Mouse (Mus musculus): Measurements from ENCODE around the gene St6galnac3. TPM values are rescaled to one million over a fixed set of nuclear protein-coding genes. Genes with fewer than 3 reads are reported as not detected.
"Not testable (repeated sequence)": the region's sequence is repeated elsewhere in the genome, so short reads cannot be mapped to it uniquely, and the experiment has no call there.

The St6galnac3 gene
- 22.7 and 25.3 TPM in 2 replicates for polyA plus RNA-seq (2015; fragmentation: Nextera tagmentation; extraction: Ambion mirVana)

DNA sequence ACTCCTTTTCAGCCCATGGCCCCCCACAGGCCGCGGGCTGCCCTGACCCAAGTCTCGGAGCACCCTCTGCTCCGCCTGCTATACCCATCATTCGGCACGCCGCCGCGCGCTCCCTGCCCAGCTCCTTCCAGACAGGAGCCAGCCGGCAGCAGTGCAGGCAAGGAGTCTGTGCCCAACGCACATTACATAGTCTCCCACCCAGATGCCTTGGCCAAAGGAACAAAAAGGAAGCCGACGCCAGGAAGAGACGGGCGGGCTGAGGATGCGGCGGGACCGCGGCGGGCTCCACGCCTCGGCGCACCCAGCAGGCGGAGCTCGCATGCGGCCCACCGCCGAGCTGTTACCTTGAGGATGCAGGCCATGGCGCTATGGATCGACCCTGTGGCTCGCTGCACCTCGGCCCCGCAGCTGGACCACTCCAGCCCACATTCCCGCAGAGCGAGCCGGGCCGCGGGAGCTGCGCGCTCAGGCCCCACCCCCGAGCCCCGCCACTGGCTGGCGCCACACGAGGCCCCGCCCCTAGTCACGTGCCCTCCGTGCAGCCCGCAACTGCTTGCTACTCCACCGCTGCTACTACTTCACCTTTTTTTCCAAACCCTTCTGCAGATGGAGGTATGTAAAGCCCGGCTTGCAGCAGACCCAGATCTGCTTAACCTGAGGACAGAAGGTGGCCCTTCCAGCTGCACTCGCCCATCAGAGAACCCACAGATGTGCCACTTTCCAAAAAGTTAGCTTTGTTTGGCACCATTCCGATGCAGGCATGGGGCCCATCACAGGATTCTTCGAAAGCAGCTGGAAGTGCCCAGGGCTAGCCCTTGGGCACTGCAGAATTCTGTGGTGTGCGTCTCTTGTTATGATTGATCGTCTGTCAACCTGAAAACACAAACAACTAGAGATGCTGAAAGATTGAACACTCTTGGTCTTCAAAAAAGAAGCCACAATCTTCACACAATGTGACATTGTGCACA is at the start of gene St6galnac3:
St6galnac3 (minus strand) TSS at position 474 of the 968 bp plus-strand sequence.
- H3K9ac ChIP-seq, result peak within 1 kb of the TSS; percentile 76
- H3K4me3 ChIP-seq, result peak within 1 kb of the TSS; percentile 77
- 2% methylated on average over 56 of the region's 56 CpGs for WGBS
- H3K4me1 ChIP-seq, result peaks cover 21% of the 10 kb centered on the region
- H3K36me3 ChIP-seq (replicated peaks), result no peaks in the 10 kb centered on the region
- H3K27ac ChIP-seq, result peak within 1 kb of the TSS; percentile 88
- peak within 1 kb of the TSS; percentile 93 for H3K4me2 ChIP-seq
- H3K27me3 ChIP-seq (replicated peaks), result 0 out of 2 replicates have a peak, but pooled peaks cover 3% of the 10 kb centered on the region
- H3K9me3 ChIP-seq, result no peaks in the 10 kb centered on the region
- peak; percentile 99 for ATAC-seq (replicated peaks)

DNA sequence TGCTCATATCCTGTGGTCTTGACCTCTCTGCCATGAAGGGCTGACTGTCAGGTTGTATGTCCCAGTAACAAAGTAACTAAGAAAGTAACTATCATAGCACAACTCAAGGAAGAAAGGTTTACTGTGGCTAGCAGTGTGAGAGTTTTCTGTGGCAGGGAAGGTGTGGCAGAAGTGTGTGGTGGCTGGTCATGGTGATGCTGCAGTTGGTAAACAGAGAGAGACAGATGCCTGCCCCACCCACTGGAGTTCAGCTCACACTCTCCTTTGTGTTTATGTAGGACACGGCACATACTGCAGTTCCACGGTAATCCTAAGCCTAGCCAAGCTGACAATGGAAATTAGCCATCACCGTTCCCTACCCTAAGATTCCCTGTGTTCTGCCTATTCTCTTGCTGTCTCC is 49.6 kb upstream of the St6galnac3 start:
- Histone ChIP-seq H3K27ac (no peak overlapping the region), H3K4me3 (no peak overlapping the region), H3K4me2 (no peak overlapping the region), H3K27me3 (replicated peaks) (no peaks in the 10 kb centered on the region), H3K9ac (no peak overlapping the region), H3K9me3 (no peaks in the 10 kb centered on the region), H3K36me3 (replicated peaks) (no peaks in the 10 kb centered on the region), H3K4me1 (no peaks in the 10 kb centered on the region)
- ATAC-seq (replicated peaks), result no peak
- WGBS, result 85% methylated on average over 3 of the region's 3 CpGs

- Histone ChIP-seq H3K27me3 (replicated peaks) (no peaks in the 10 kb centered on the region), H3K4me1 (no peaks in the 10 kb centered on the region), H3K4me2 (no peak overlapping the region), H3K9ac (no peak overlapping the region), H3K9me3 (no peaks in the 10 kb centered on the region), H3K36me3 (replicated peaks) (no peaks in the 10 kb centered on the region), H3K27ac (no peak overlapping the region), H3K4me3 (no peak overlapping the region)
- no peak for ATAC-seq (replicated peaks)
- WGBS, result 83% methylated on average over 4 of the region's 4 CpGs
These were observed 46.5 kb upstream of the St6galnac3 start for GRCm38 (mm10) chr3:153771479-153771878.

- 62% methylated on average over 7 of the region's 7 CpGs for WGBS
- H3K4me3 ChIP-seq, result no peak overlapping the region
These were observed 45.6 kb upstream of the St6galnac3 start for GRCm38 (mm10) chr3:153770573-153770972.

GRCm38 (mm10) chr3:153769220-153769619 is 44.2 kb upstream of the St6galnac3 start:
- no peak overlapping the region for H3K4me2 ChIP-seq
- H3K9ac ChIP-seq, result no peak overlapping the region
- no peaks in the 10 kb centered on the region for H3K9me3 ChIP-seq
- no peak overlapping the region for H3K27ac ChIP-seq
- no peaks in the 10 kb centered on the region for H3K4me1 ChIP-seq
- ATAC-seq (replicated peaks), result no peak
- 91% methylated on average over 5 of the region's 5 CpGs for WGBS
- no peaks in the 10 kb centered on the region for H3K36me3 ChIP-seq (replicated peaks)
- H3K4me3 ChIP-seq, result no peak overlapping the region
- H3K27me3 ChIP-seq (replicated peaks), result no peaks in the 10 kb centered on the region

More at GRCm38 (mm10) chr3:153770573-153770972, 45.6 kb upstream of the St6galnac3 start:
- no peak for ATAC-seq (replicated peaks)
- Histone ChIP-seq H3K9me3 (no peaks in the 10 kb centered on the region), H3K9ac (no peak overlapping the region), H3K4me2 (no peak overlapping the region), H3K27me3 (replicated peaks) (no peaks in the 10 kb centered on the region), H3K36me3 (replicated peaks) (no peaks in the 10 kb centered on the region), H3K27ac (no peak overlapping the region), H3K4me1 (no peaks in the 10 kb centered on the region)

DNA sequence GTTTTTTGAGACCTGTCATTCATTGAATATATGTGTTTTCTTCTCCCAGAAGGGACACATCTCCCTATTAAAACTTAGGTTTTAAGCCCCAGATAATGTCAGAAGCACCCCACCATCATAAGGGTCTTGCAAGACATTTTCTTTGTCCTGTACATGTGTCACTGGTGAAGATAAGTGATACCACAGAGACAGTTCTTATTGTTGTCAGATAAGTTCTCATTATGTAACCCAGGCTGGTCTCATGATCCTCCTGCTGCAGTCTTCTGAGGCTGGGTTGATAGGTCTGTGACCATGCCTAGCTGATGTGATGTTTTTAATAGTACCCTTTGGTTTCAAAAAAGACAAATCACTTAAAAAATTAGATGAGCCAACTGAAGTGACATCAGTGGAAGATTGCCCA is 40.2 kb upstream of the St6galnac3 start:
- H3K9me3 ChIP-seq, result no peaks in the 10 kb centered on the region
- H3K27me3 ChIP-seq (replicated peaks), result no peaks in the 10 kb centered on the region
- no peak overlapping the region for H3K9ac ChIP-seq

GRCm38 (mm10) chr3:153764760-153765159 is 39.8 kb upstream of the St6galnac3 start:
- Histone ChIP-seq H3K36me3 (replicated peaks) (no peaks in the 10 kb centered on the region), H3K9me3 (no peaks in the 10 kb centered on the region), H3K9ac (no peak overlapping the region), H3K4me2 (no peak overlapping the region), H3K4me1 (no peaks in the 10 kb centered on the region), H3K4me3 (no peak overlapping the region), H3K27ac (no peak overlapping the region), H3K27me3 (replicated peaks) (no peaks in the 10 kb centered on the region)
- ATAC-seq (replicated peaks), result no peak
- WGBS, result 30% methylated on average over 5 of the region's 5 CpGs

More for the DNA sequence above, 40.2 kb upstream of the St6galnac3 start:
- no peak overlapping the region for H3K4me3 ChIP-seq
- H3K4me2 ChIP-seq, result no peak overlapping the region
- no peak overlapping the region for H3K27ac ChIP-seq
- H3K4me1 ChIP-seq, result no peaks in the 10 kb centered on the region
- no peaks in the 10 kb centered on the region for H3K36me3 ChIP-seq (replicated peaks)
- no peak for ATAC-seq (replicated peaks)

GRCm38 (mm10) chr3:153761171-153761570 is 36.2 kb upstream of the St6galnac3 start:
- H3K27ac ChIP-seq, result no peak overlapping the region
- no peak overlapping the region for H3K4me2 ChIP-seq
- no peaks in the 10 kb centered on the region for H3K4me1 ChIP-seq
- no peaks in the 10 kb centered on the region for H3K27me3 ChIP-seq (replicated peaks)
- no peaks in the 10 kb centered on the region for H3K9me3 ChIP-seq
- WGBS, result 84% methylated on average over 17 of the region's 17 CpGs
- no peak for ATAC-seq (replicated peaks)
- H3K9ac ChIP-seq, result no peak overlapping the region
- no peak overlapping the region for H3K4me3 ChIP-seq
- H3K36me3 ChIP-seq (replicated peaks), result no peaks in the 10 kb centered on the region

DNA sequence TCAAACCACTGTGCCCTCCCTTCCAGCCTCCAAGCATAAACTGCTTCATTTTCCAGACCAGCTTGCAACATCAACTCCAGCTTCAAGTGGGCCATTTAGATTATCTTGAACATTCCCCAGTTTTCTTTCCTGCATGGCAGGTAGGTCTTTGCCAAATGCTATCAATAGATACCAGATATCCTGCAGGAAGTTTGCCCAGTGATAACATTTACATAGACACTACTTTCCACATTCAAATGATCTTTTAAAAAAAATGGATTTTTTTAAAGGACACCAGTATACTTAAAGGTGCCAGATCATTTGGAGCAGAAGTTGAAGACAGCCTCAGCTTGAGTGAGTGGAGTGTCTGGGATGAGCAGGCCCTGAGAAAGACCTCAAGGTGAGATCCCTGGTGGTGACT is 34.3 kb upstream of the St6galnac3 start:
- no peaks in the 10 kb centered on the region for H3K27me3 ChIP-seq (replicated peaks)
- H3K4me2 ChIP-seq, result no peak overlapping the region
- no peak overlapping the region for H3K4me3 ChIP-seq
- no peaks in the 10 kb centered on the region for H3K9me3 ChIP-seq
- no peak overlapping the region for H3K9ac ChIP-seq
- H3K27ac ChIP-seq, result no peak overlapping the region
- no peak for ATAC-seq (replicated peaks)
- no peaks in the 10 kb centered on the region for H3K4me1 ChIP-seq
- no peaks in the 10 kb centered on the region for H3K36me3 ChIP-seq (replicated peaks)

DNA sequence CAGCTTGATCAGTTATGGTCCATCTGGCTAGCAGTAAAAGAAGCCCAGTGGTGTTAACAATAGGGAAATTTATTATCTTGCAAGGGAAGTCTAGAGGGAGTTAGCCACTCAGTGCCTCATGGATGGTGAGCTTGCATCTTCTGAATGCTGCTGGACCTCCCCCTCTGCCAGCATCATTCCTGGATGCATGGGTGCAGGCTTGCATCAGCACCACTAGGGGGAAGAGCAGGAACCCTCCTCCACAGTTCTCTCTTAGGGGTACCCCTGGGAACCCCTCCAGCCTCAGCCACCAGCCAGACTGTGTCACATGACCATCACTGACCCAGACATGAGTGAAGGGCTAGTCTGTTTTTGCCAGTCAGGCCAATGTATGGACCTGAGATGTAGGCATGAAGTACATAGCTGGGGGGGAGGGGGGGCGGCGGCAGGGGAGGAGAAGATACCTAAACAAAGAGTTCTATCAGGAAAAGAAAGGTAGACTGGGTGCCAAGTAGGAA is 31.6 kb upstream of the St6galnac3 start:
- Histone ChIP-seq H3K4me2 (no peak overlapping the region), H3K36me3 (replicated peaks) (no peaks in the 10 kb centered on the region), H3K27ac (no peak overlapping the region), H3K4me3 (no peak overlapping the region), H3K9me3 (no peaks in the 10 kb centered on the region), H3K4me1 (no peaks in the 10 kb centered on the region), H3K27me3 (replicated peaks) (no peaks in the 10 kb centered on the region), H3K9ac (no peak overlapping the region)
- WGBS, result 95% methylated on average over 2 of the region's 2 CpGs
- ATAC-seq (replicated peaks), result no peak

DNA sequence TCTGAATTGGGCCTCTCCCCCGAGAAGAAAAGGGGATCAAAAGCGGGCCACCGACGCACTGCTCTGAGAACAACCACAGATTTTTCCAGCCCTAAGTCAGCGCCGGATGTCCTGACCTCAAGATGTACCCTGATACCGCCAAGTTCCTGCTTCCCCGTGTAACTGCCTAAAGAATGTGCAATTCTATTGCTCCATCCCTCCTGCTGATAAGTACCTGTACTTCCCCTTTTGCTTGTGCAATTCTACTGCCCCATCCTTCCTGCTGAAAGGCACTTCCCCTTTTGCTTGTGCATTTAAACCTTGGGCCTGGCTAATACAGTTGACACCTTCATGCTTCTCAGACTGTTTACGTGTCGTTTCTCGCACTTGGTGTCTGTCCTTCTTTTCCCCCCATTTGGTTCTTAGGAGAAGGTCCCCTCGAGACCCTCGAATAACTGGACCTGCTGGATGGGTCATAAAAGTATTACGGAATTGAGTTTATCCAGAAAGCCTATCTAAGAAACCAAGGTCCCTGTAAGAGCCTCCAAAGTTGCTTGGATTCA is 30.9 kb upstream of the St6galnac3 start:
- ATAC-seq (replicated peaks); H3K4me3 ChIP-seq; H3K27ac ChIP-seq; H3K4me2 ChIP-seq; H3K9ac ChIP-seq; H3K36me3 ChIP-seq (replicated peaks); H3K27me3 ChIP-seq (replicated peaks); H3K4me1 ChIP-seq; H3K9me3 ChIP-seq: not testable (repeated sequence)
- 85% methylated on average over 14 of the region's 14 CpGs for WGBS

DNA sequence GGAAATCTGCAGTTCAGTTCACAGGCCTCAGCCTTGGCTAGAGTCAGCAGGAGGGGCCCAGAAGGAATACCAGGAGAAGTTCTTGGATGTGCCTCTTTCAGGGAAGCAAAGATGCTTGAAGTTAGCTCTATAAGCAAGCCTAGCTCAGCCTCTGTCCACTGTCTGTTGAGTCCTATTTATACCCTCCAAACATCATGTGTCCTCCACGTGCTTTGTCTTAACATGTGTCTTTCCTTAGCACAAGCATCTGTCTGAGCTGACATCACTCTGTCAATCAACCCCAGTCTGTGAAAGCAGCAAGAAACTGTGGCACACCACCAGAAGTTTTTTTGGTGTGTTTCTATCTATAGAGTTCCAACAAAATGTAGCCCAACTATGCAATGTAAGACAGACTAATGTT is 26.5 kb upstream of the St6galnac3 start:
- H3K4me3 ChIP-seq, result no peak overlapping the region
- no peaks in the 10 kb centered on the region for H3K9me3 ChIP-seq
- H3K4me1 ChIP-seq, result no peaks in the 10 kb centered on the region
- H3K9ac ChIP-seq, result no peak overlapping the region
- no peak overlapping the region for H3K4me2 ChIP-seq
- ATAC-seq (replicated peaks), result no peak
- no peak overlapping the region for H3K27ac ChIP-seq
- no peaks in the 10 kb centered on the region for H3K36me3 ChIP-seq (replicated peaks)
- 49% methylated on average over 1 of the region's 1 CpGs for WGBS
- no peaks in the 10 kb centered on the region for H3K27me3 ChIP-seq (replicated peaks)

All from midbrain, embryonic 15.5 days (tissue).